Mouse (Mus musculus) embryonic facial prominence, embryonic 12.5 days (tissue): ENCODE results near the gene 1700042G07Rik. TPM values are rescaled to one million over a fixed set of nuclear protein-coding genes. Genes with fewer than 3 reads are reported as not detected.
A peak's percentile ranks its signal among the peaks of the same experiment; 100 is the strongest.

Source experiments
- ATAC-seq: fragments of 200-750 bp; cut with Nextera tagmentation; 2 replicates; pipeline ENCODE4 v1.8.0; 2017; ENCODE audit not compliant: insufficient number of reproducible peaks, insufficient read depth, low FRiP score, low TSS enrichment
- H3K27ac ChIP-seq: fragments of 300-500 bp; sonication (generic); 2 replicates; pipeline ENCODE4 v1.5.1; 2016; ENCODE audit warnings: mild to moderate bottlenecking
- H3K27me3 ChIP-seq: fragments of 300-500 bp; sonication (generic); 2 replicates; pipeline ENCODE4 v1.6.1; 2016; ENCODE audit warnings: mild to moderate bottlenecking, moderate library complexity
- H3K36me3 ChIP-seq: fragments of 300-500 bp; sonication (generic); 2 replicates; pipeline ENCODE4 v1.6.1; 2016; ENCODE audit warnings: mild to moderate bottlenecking
- H3K4me1 ChIP-seq: fragments of 300-500 bp; sonication (generic); 2 replicates; pipeline ENCODE4 v1.6.1; 2016
- H3K4me2 ChIP-seq: fragments of 300-500 bp; sonication (generic); replicated peaks from 2 replicates; pipeline ENCODE4 v1.6.1; 2016; ENCODE audit warnings: mild to moderate bottlenecking, moderate library complexity
- H3K4me3 ChIP-seq: fragments of 300-500 bp; sonication (generic); 2 replicates; pipeline ENCODE4 v1.5.1; 2016; ENCODE audit warnings: mild to moderate bottlenecking
- H3K9ac ChIP-seq: fragments of 300-500 bp; sonication (generic); 2 replicates; pipeline ENCODE4 v1.6.1; 2016; ENCODE audit warnings: mild to moderate bottlenecking, moderate library complexity
- H3K9me3 ChIP-seq: fragments of 300-500 bp; sonication (generic); 2 replicates; pipeline ENCODE4 v1.6.1; 2016; ENCODE audit warnings: mild to moderate bottlenecking, moderate library complexity
- WGBS: fragments of 180-500 bp; shearing (Covaris S2); methylation state at CpG from one replicate; pipeline ENCODE4 v1.1.7; 2016; 5-methylcytosine and 5-hydroxymethylcytosine counted together
- polyA plus RNA-seq: library from polyadenylated mRNA; unstranded; fragments of >200 nt; fragmentation: Nextera tagmentation; extraction: Ambion mirVana; gene quantifications from 2 replicates; pipeline ENCODE4 v1.2.1, GENCODE M21; 2016

1700042G07Rik gene
- polyA plus RNA-seq, 1 experiment from 2014 or later, result not detected

- no peak for ATAC-seq
- H3K9ac ChIP-seq, result no peak overlapping the region
- peak overlapping the region; percentile 54 for H3K27ac ChIP-seq
- peaks cover 27% of the 10 kb centered on the region for H3K4me1 ChIP-seq
- no peak overlapping the region for H3K4me3 ChIP-seq
- H3K9me3 ChIP-seq, result no peaks in the 10 kb centered on the region
- 16% methylated on average over 5 of the region's 5 CpGs for WGBS
- no peaks in the 10 kb centered on the region for H3K27me3 ChIP-seq
- H3K4me2 ChIP-seq, result peak overlapping the region; percentile 39
- no peaks in the 10 kb centered on the region for H3K36me3 ChIP-seq
These were observed 4.0 kb downstream of the 1700042G07Rik start for GRCm38 (mm10) chr4:116177140-116177539.

GRCm38 (mm10) chr4:116182079-116182478, 8.9 kb downstream of the 1700042G07Rik start:
- Histone ChIP-seq H3K4me3 (no peak overlapping the region), H3K36me3 (no peaks in the 10 kb centered on the region), H3K9ac (no peak overlapping the region), H3K4me2 (no peak overlapping the region), H3K27me3 (no peaks in the 10 kb centered on the region), H3K4me1 (peaks cover 13% of the 10 kb centered on the region), H3K27ac (no peak overlapping the region), H3K9me3 (no peaks in the 10 kb centered on the region)
- no peak for ATAC-seq
- WGBS, result 36% methylated on average over 3 of the region's 3 CpGs

- ATAC-seq, result no peak
- Histone ChIP-seq H3K27ac (no peak overlapping the region), H3K4me3 (peak overlapping the region; percentile 13; the same call in 1 of the 2 replicates), H3K27me3 (no peaks in the 10 kb centered on the region), H3K9me3 (no peaks in the 10 kb centered on the region), H3K36me3 (no peaks in the 10 kb centered on the region), H3K4me1 (peaks cover 7% of the 10 kb centered on the region; the same call in 1 of the 2 replicates), H3K4me2 (peak overlapping the region; percentile 40), H3K9ac (no peak overlapping the region)
- 3% methylated on average over 12 of the region's 12 CpGs for WGBS
These were observed 9.6 kb downstream of the 1700042G07Rik start for GRCm38 (mm10) chr4:116182745-116183144.

GRCm38 (mm10) chr4:116185083-116185482, 11.9 kb downstream of the 1700042G07Rik start:
- no peak for ATAC-seq
- H3K4me3 ChIP-seq, result no peak overlapping the region
- no peaks in the 10 kb centered on the region for H3K36me3 ChIP-seq
- no peak overlapping the region for H3K4me2 ChIP-seq
- no peak overlapping the region for H3K9ac ChIP-seq
- H3K4me1 ChIP-seq, result peaks cover 7% of the 10 kb centered on the region; the same call in 1 of the 2 replicates
- no peaks in the 10 kb centered on the region for H3K27me3 ChIP-seq
- no peak overlapping the region for H3K27ac ChIP-seq
- H3K9me3 ChIP-seq, result no peaks in the 10 kb centered on the region
- WGBS, result 88% methylated on average over 4 of the region's 4 CpGs

- H3K27me3 ChIP-seq, result no peaks in the 10 kb centered on the region
- 30% methylated on average over 4 of the region's 4 CpGs for WGBS
- H3K9ac ChIP-seq, result no peak overlapping the region
- no peaks in the 10 kb centered on the region for H3K4me1 ChIP-seq
- H3K4me3 ChIP-seq, result no peak overlapping the region
- H3K27ac ChIP-seq, result no peak overlapping the region
- H3K36me3 ChIP-seq, result no peaks in the 10 kb centered on the region
- H3K4me2 ChIP-seq, result no peak overlapping the region
- no peaks in the 10 kb centered on the region for H3K9me3 ChIP-seq
- ATAC-seq, result no peak
These were observed 19.2 kb downstream of the 1700042G07Rik start for GRCm38 (mm10) chr4:116192286-116192835.

- Histone ChIP-seq H3K4me3 (no peak overlapping the region), H3K4me2 (no peak overlapping the region), H3K27ac (no peak overlapping the region), H3K9me3 (no peaks in the 10 kb centered on the region), H3K36me3 (no peaks in the 10 kb centered on the region), H3K9ac (no peak overlapping the region), H3K27me3 (no peaks in the 10 kb centered on the region), H3K4me1 (no peaks in the 10 kb centered on the region)
- ATAC-seq, result no peak
- whole genome bisulfite sequencing, result 65% methylated on average over 9 of the region's 9 CpGs
These were observed 20.6 kb downstream of the 1700042G07Rik start for GRCm38 (mm10) chr4:116193583-116194383.

GRCm38 (mm10) chr4:116198422-116198821, 25.2 kb downstream of the 1700042G07Rik start:
- H3K4me2 ChIP-seq, result no peak overlapping the region
- H3K4me3 ChIP-seq, result no peak overlapping the region
- no peak overlapping the region for H3K27ac ChIP-seq
- no peaks in the 10 kb centered on the region for H3K27me3 ChIP-seq
- no peak for ATAC-seq
- 82% methylated on average over 2 of the region's 2 CpGs for WGBS
- no peaks in the 10 kb centered on the region for H3K36me3 ChIP-seq
- H3K4me1 ChIP-seq, result no peaks in the 10 kb centered on the region
- H3K9ac ChIP-seq, result no peak overlapping the region
- H3K9me3 ChIP-seq, result no peaks in the 10 kb centered on the region

- Histone ChIP-seq H3K27ac (no peak overlapping the region), H3K4me1 (no peaks in the 10 kb centered on the region), H3K36me3 (no peaks in the 10 kb centered on the region), H3K9ac (no peak overlapping the region), H3K27me3 (no peaks in the 10 kb centered on the region), H3K4me2 (no peak overlapping the region), H3K9me3 (no peaks in the 10 kb centered on the region), H3K4me3 (no peak overlapping the region)
- no peak for ATAC-seq
- WGBS, result 62% methylated on average over 3 of the region's 3 CpGs
These were observed 31.2 kb downstream of the 1700042G07Rik start for GRCm38 (mm10) chr4:116204422-116204821.

GRCm38 (mm10) chr4:116206531-116206930, 33.4 kb downstream of the 1700042G07Rik start:
- Histone ChIP-seq H3K36me3 (no peaks in the 10 kb centered on the region), H3K9ac (no peak overlapping the region), H3K9me3 (no peaks in the 10 kb centered on the region), H3K4me2 (no peak overlapping the region), H3K4me3 (no peak overlapping the region), H3K27ac (no peak overlapping the region), H3K27me3 (no peaks in the 10 kb centered on the region), H3K4me1 (no peaks in the 10 kb centered on the region)
- 86% methylated on average over 4 of the region's 4 CpGs for WGBS
- ATAC-seq, result no peak

GRCm38 (mm10) chr4:116208891-116209290, 35.7 kb downstream of the 1700042G07Rik start:
- Histone ChIP-seq H3K4me3 (no peak overlapping the region), H3K9ac (no peak overlapping the region), H3K27me3 (no peaks in the 10 kb centered on the region), H3K4me1 (no peaks in the 10 kb centered on the region), H3K27ac (no peak overlapping the region), H3K36me3 (no peaks in the 10 kb centered on the region), H3K4me2 (no peak overlapping the region), H3K9me3 (no peaks in the 10 kb centered on the region)
- no peak for ATAC-seq
- 82% methylated on average over 1 of the region's 1 CpGs for WGBS

- 0 out of 2 replicates have a peak, but pooled peaks cover 3% of the 10 kb centered on the region for H3K4me1 ChIP-seq
- no peaks in the 10 kb centered on the region for H3K36me3 ChIP-seq
- H3K9ac ChIP-seq, result no peak overlapping the region
- no peak overlapping the region for H3K4me2 ChIP-seq
- ATAC-seq, result no peak
- H3K27me3 ChIP-seq, result no peaks in the 10 kb centered on the region
- no peak overlapping the region for H3K4me3 ChIP-seq
- no peak overlapping the region for H3K27ac ChIP-seq
- no peaks in the 10 kb centered on the region for H3K9me3 ChIP-seq
- 82% methylated on average over 2 of the region's 2 CpGs for WGBS
These were observed 42.9 kb downstream of the 1700042G07Rik start for GRCm38 (mm10) chr4:116215895-116216605.

- Histone ChIP-seq H3K27ac (no peak overlapping the region), H3K9me3 (no peaks in the 10 kb centered on the region), H3K27me3 (no peaks in the 10 kb centered on the region), H3K9ac (no peak overlapping the region), H3K4me1 (0 out of 2 replicates have a peak, but pooled peaks cover 3% of the 10 kb centered on the region), H3K4me2 (no peak overlapping the region), H3K36me3 (no peaks in the 10 kb centered on the region), H3K4me3 (no peak overlapping the region)
- no peak for ATAC-seq
- 39% methylated on average over 2 of the region's 2 CpGs for WGBS
These were observed 43.9 kb downstream of the 1700042G07Rik start for GRCm38 (mm10) chr4:116217046-116217445.
